Mouse (Mus musculus) MEL (cell line): ENCODE results near the gene Nme6. TPM values are rescaled to one million over a fixed set of nuclear protein-coding genes. Genes with fewer than 3 reads are reported as not detected.

Source experiments
- DNase-seq: peaks from one replicate; pipeline ENCODE4 v3.0.0; 2011; ENCODE audit warnings: low read depth, low spot score
- H3K27ac ChIP-seq: 2 replicates; pipeline ENCODE4 v1.5.1; 2012; ENCODE audit warnings: low read depth, mild to moderate bottlenecking, control low read depth, low read length, moderate library complexity; ENCODE audit not compliant: control insufficient read depth
- H3K27me3 ChIP-seq, 2 experiments: fragments of 150-350 bp in 1 of 2; sonication (generic) in 1 of 2; 2 replicates each; pipeline ENCODE4 v1.6.1; 2012; ENCODE audit warnings: low read length in 2 of 2, mild to moderate bottlenecking in 2 of 2, improper control_type of control experiment in 1 of 2, moderate library complexity in 1 of 2; ENCODE audit not compliant: insufficient read depth in 2 of 2, control insufficient read depth in 1 of 2
- H3K36me3 ChIP-seq, 2 experiments: 2 replicates each; pipeline ENCODE4 v1.6.1; 2012 to 2014; ENCODE audit warnings: low read length in 2 of 2, improper control_type of control experiment in 1 of 2, inconsistent platforms in 1 of 2, mild to moderate bottlenecking in 1 of 2; ENCODE audit not compliant: insufficient read depth in 2 of 2, control insufficient read depth in 1 of 2
- H3K4me1 ChIP-seq, 2 experiments: fragments of 150-350 bp in 1 of 2; sonication (generic) in 1 of 2; 2 replicates each; pipeline ENCODE4 v1.6.1; 2012; ENCODE audit warnings: low read length in 2 of 2, improper control_type of control experiment in 1 of 2, mild to moderate bottlenecking in 1 of 2; ENCODE audit not compliant: insufficient read depth in 2 of 2, control insufficient read depth in 1 of 2
- H3K4me3 ChIP-seq, 2 experiments: fragments of 150-350 bp in 1 of 2; sonication (generic) in 1 of 2; 2 replicates each; pipeline ENCODE4 v1.5.1; 2012; ENCODE audit warnings: low read depth in 2 of 2, low read length in 2 of 2, mild to moderate bottlenecking in 2 of 2, moderate library complexity in 2 of 2, control low read depth in 1 of 2, improper control_type of control experiment in 1 of 2; ENCODE audit not compliant: control insufficient read depth in 1 of 2, insufficient read depth in 1 of 2
- H3K79me2 ChIP-seq: 2 replicates; pipeline ENCODE4 v1.6.1; 2012; ENCODE audit warnings: mild to moderate bottlenecking, low read length, moderate library complexity; ENCODE audit not compliant: control insufficient read depth, poor library complexity, insufficient read depth
- H3K9ac ChIP-seq: 2 replicates; pipeline ENCODE4 v1.6.1; 2012; ENCODE audit warnings: low read depth, mild to moderate bottlenecking, control low read depth, low read length, moderate library complexity; ENCODE audit not compliant: control insufficient read depth, poor library complexity, severe bottlenecking
- H3K9me3 ChIP-seq: fragments of 150-350 bp; sonication (generic); replicated peaks from 2 replicates; pipeline ENCODE4 v1.6.1; 2012; ENCODE audit warnings: mild to moderate bottlenecking, low read length, improper control_type of control experiment, moderate library complexity; ENCODE audit not compliant: insufficient read depth
- CTCF ChIP-seq, 3 experiments: IDR thresholded peaks in 2 of 3; conservative IDR thresholded peaks in 1 of 3; 2 replicates each; pipeline ENCODE4 v1.5.1; 2011 to 2012; ENCODE audit warnings: low read length in 3 of 3, low read depth in 2 of 3, mild to moderate bottlenecking in 2 of 3, improper control_type of control experiment in 1 of 3, inconsistent platforms in 1 of 3, mixed read lengths in 1 of 3, moderate library complexity in 1 of 3; ENCODE audit not compliant: control insufficient read depth in 1 of 3, insufficient read depth in 1 of 3, poor library complexity in 1 of 3, severe bottlenecking in 1 of 3
- E2F4 ChIP-seq: IDR thresholded peaks from 2 replicates; pipeline ENCODE4 v1.6.1; 2011; ENCODE audit warnings: low read depth, low read length, improper control_type of control experiment, borderline replicate concordance
- ELF1 ChIP-seq: IDR thresholded peaks from 2 replicates; pipeline ENCODE4 v1.6.1; 2014; ENCODE audit warnings: low read depth, mild to moderate bottlenecking, inconsistent platforms, low read length, improper control_type of control experiment, moderate library complexity
- EP300 ChIP-seq, 2 experiments: IDR thresholded peaks; 2 replicates each; pipeline ENCODE4 v1.6.1; 2011; ENCODE audit warnings: improper control_type of control experiment in 2 of 2, low read length in 2 of 2, low read depth in 1 of 2, mild to moderate bottlenecking in 1 of 2
- ETS1 ChIP-seq: IDR thresholded peaks from 2 replicates; pipeline ENCODE4 v1.6.1; 2012; ENCODE audit warnings: low read depth, mild to moderate bottlenecking, inconsistent platforms, low read length, improper control_type of control experiment, moderate library complexity
- GATA1 ChIP-seq: IDR thresholded peaks from 2 replicates; pipeline ENCODE4 v1.6.1; 2011; ENCODE audit warnings: low read depth, low read length, improper control_type of control experiment
- HCFC1 ChIP-seq: IDR thresholded peaks from 2 replicates; pipeline ENCODE4 v1.6.1; 2012; ENCODE audit warnings: low read depth, mild to moderate bottlenecking, inconsistent platforms, low read length, improper control_type of control experiment, moderate library complexity
- MAX ChIP-seq: IDR thresholded peaks from 2 replicates; pipeline ENCODE4 v1.6.1; 2011; ENCODE audit warnings: low read length, improper control_type of control experiment
- MAZ ChIP-seq: IDR thresholded peaks from 2 replicates; pipeline ENCODE4 v1.6.1; 2012; ENCODE audit warnings: low read depth, mild to moderate bottlenecking, inconsistent platforms, low read length, improper control_type of control experiment
- MYC ChIP-seq: IDR thresholded peaks from 2 replicates; pipeline ENCODE4 v1.6.1; 2011; ENCODE audit warnings: low read depth, mild to moderate bottlenecking, low read length, improper control_type of control experiment, moderate library complexity
- POLR2AphosphoS2 ChIP-seq: IDR thresholded peaks from 2 replicates; pipeline ENCODE4 v1.6.1; 2011; ENCODE audit warnings: low read length, improper control_type of control experiment
- POLR2AphosphoS5 ChIP-seq: IDR thresholded peaks from 2 replicates; pipeline ENCODE4 v1.6.1; 2012; ENCODE audit warnings: low read depth, borderline replicate concordance, mild to moderate bottlenecking, inconsistent platforms, low read length, moderate library complexity, mixed read lengths
- SIN3A ChIP-seq: IDR thresholded peaks from 2 replicates; pipeline ENCODE4 v1.6.1; 2012; ENCODE audit warnings: low read length, improper control_type of control experiment, inconsistent platforms
- TAL1 ChIP-seq: IDR thresholded peaks from 2 replicates; pipeline ENCODE4 v1.6.1; 2012; ENCODE audit warnings: mild to moderate bottlenecking, inconsistent platforms, low read length, moderate library complexity, mixed read lengths
- TBP ChIP-seq: IDR thresholded peaks from 2 replicates; pipeline ENCODE4 v1.8.0; 2011; ENCODE audit warnings: low read depth, low read length, improper control_type of control experiment
- TCF12 ChIP-seq: IDR thresholded peaks from 2 replicates; pipeline ENCODE4 v1.6.1; 2014; ENCODE audit warnings: low read depth, mild to moderate bottlenecking, inconsistent platforms, low read length, improper control_type of control experiment, moderate library complexity
- USF1 ChIP-seq: IDR thresholded peaks from 2 replicates; pipeline ENCODE4 v1.6.1; 2014; ENCODE audit warnings: low read depth, mild to moderate bottlenecking, inconsistent platforms, low read length, improper control_type of control experiment, moderate library complexity
- ZC3H11A ChIP-seq: IDR thresholded peaks from 2 replicates; pipeline ENCODE4 v1.6.1; 2012; ENCODE audit warnings: low read depth, mild to moderate bottlenecking, inconsistent platforms, low read length, improper control_type of control experiment
- ZKSCAN1 ChIP-seq: IDR thresholded peaks from 2 replicates; pipeline ENCODE4 v1.6.1; 2012; ENCODE audit warnings: low read depth, mild to moderate bottlenecking, inconsistent platforms, low read length, improper control_type of control experiment, moderate library complexity
- polyA plus RNA-seq, 2 experiments: library from polyadenylated mRNA; stranded (reverse) in 1 of 2; unstranded in 1 of 2; fragments of >175 nt in 1 of 2; fragments of >200 nt in 1 of 2; gene quantifications; 2 replicates each; pipeline versions ENCODE4 v1.2.1 to v1.2.4; 2012; ENCODE audit warnings: low replicate concordance in 2 of 2, low read depth in 1 of 2; ENCODE audit not compliant: insufficient read length in 2 of 2, insufficient read depth in 1 of 2, missing spikeins in 1 of 2
- total RNA-seq: library from RNA; depleted of rRNA; stranded (reverse); fragments of 300-350 nt; gene quantifications from 2 replicates; pipeline ENCODE4 v1.2.3, GENCODE M21; 2012

Nme6 gene
- total and polyA plus RNA-seq, 3 experiments: 84.1 to 98.2 TPM; not detected in 1

- TF ChIP-seq HCFC1 (peak; percentile 49; the same call in 1 of the 2 replicates), SIN3A (peak; percentile 92)
These were observed 30.5 kb downstream of the Nme6 start (continued) for GRCm38 (mm10) chr9:109863085-109863484.

GRCm38 (mm10) chr9:109866218-109866617 is 33.7 kb downstream of the Nme6 start:
- DNase-seq: peak; percentile 68
- Histone ChIP-seq H3K9me3 (no peaks in the 10 kb centered on the region), H3K27ac (peak overlapping the region; percentile 26), H3K9ac (no peak overlapping the region), H3K4me1 (peaks cover 20 to 38% of the 10 kb centered on the region in 2 experiments), H3K36me3 (peaks cover 0 to 29% of the 10 kb centered on the region in 2 experiments; a peak in 2 of 4 replicates), H3K4me3 (no peak overlapping the region), H3K27me3 (no peaks in the 10 kb centered on the region), H3K79me2 (no peaks in the 10 kb centered on the region)
- TF ChIP-seq TBP (peak; percentile 69), POLR2AphosphoS2 (no peak), MYC (no peak), TAL1 (peak; percentile 44; the same call in 1 of the 2 replicates), ELF1 (no peak), MAZ (no peak), GATA1 (peak; percentile 56), ETS1 (no peak), POLR2AphosphoS5 (no peak)

GRCm38 (mm10) chr9:109870983-109871572 is 38.5 kb downstream of the Nme6 start:
- Histone ChIP-seq H3K27ac (peak overlapping the region; percentile 79), H3K79me2 (peaks cover 7% of the 10 kb centered on the region), H3K4me3 (peak overlapping the region; percentile 20 to 21; a peak in 3 of 4 replicates), H3K9ac (peak overlapping the region; percentile 24; the same call in 1 of the 2 replicates), H3K27me3 (no peaks in the 10 kb centered on the region), H3K36me3 (peaks cover 0 to 22% of the 10 kb centered on the region in 2 experiments; a peak in 2 of 4 replicates), H3K4me1 (peaks cover 15 to 27% of the 10 kb centered on the region in 2 experiments), H3K9me3 (no peaks in the 10 kb centered on the region)
- peak; percentile 56 for TF ChIP-seq GATA1
- TF ChIP-seq ZKSCAN1: no peak
- peak; percentile 43; the same call in 1 of the 2 replicates for TF ChIP-seq TCF12
- TF ChIP-seq CTCF (IDR thresholded peaks at IDR 0.05 in 2 of 3, conservative IDR thresholded peaks at IDR 0.05 in 1 of 3; ENCODE audit: control insufficient read depth in 1 of 3, insufficient read depth in 1 of 3, low read depth in 2 of 3, low read length in 3 of 3, poor library complexity in 1 of 3, severe bottlenecking in 1 of 3): no peak
- TF ChIP-seq EP300 (IDR thresholded peaks at IDR 0.05; ENCODE audit: low read depth in 1 of 2, low read length in 2 of 2): peak; percentile 14 to 64; a peak in 2 of 4 replicates
- no peak for TF ChIP-seq USF1
- TF ChIP-seq MAX: no peak
- no peak for TF ChIP-seq E2F4
- peak; percentile 69 for TF ChIP-seq ETS1
- no peak for TF ChIP-seq ZC3H11A
- peak; percentile 59 for DNase-seq
